13 mouse cellular contexts compared by ENCODE assay signal in the genomic region with DNA sequence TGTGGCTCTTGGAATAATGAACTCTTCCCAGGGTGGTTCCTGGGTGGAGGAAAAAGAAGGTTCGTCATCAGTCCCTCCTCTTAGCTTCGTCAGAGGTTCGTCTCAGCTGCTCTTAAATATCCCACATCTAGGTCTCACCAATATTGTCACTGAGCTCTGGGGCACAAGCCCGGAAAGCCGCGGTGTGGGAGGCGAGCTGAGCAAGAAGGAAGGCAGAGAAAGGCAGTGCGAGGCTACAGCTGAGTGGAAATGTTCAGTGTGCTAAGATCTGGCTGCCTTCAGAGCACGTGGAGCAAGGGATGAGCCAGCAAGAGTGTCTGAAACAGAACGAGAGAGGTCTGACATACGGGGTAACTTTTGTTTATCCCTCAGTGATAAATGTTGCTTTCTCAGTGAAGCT.
DNase-seq lines count a peak whose midpoint lies in the region.
"Had no signal": no experiment of that assay in that cellular context is flagged by ENCODE, and none has a peak within 500 bp of the region (broad histone marks: within the 10 kb centered on the region; RNA-seq: fewer than 3 reads in every experiment).

No protein-coding gene starts in this region.

- intact Hi-C loops in left cerebral cortex, postnatal 14 days (cut with DNase I): no loop called here

- peak; percentile 31 to 46 for DNase-seq in frontal cortex, postnatal 36 days (ENCODE audit: low spot score in 2 of 2)
- no peak for DNase-seq in frontal cortex, postnatal 10 days (ENCODE audit: low spot score in 2 of 2)
- DNase-seq in 3134 (ENCODE audit: extremely low read depth, insufficient read length, low spot score): peak; percentile 2
- peak; percentile 11 to 12 for DNase-seq in left cerebral cortex, postnatal 14 days (ENCODE audit: low spot score in 2 of 2)
- peak; percentile 18 for DNase-seq in right cerebral cortex, postnatal 25 days
- no peak for DNase-seq in cerebellum, postnatal 4 days (ENCODE audit: low spot score in 2 of 2)
- no peak for DNase-seq in urinary bladder, postnatal 10 days (ENCODE audit: low spot score)
- DNase-seq: adrenal gland, postnatal 25 days; cerebellum, adult 11 months; cerebellum, postnatal 10 days; gastrocnemius, postnatal 25 days; kidney, postnatal 25 days; thymus, adult 2 months had no signal

Comparison
In these comparisons a context has a peak if more than half of its experiments do, and no peak if none do; other contexts are left out.
1. DNase-seq: peak in frontal cortex, postnatal 36 days (2 of 2), 3134 (single experiment), left cerebral cortex, postnatal 14 days (2 of 2) and right cerebral cortex, postnatal 25 days (single experiment); none in frontal cortex, postnatal 10 days (0 of 2), cerebellum, postnatal 4 days (0 of 2) and urinary bladder, postnatal 10 days (single experiment).